Mouse (Mus musculus) T-helper 1 cell (primary cell): ENCODE data around the gene Cdkn3.

Experiments
- in situ Hi-C: fragments of 300-600 bp; cut with MboI, MseI; formaldehyde crosslinking; loops from one replicate; pipeline ENCODE4 v1.15.1; 2025; ENCODE audit warnings: high pct_unique_total_duplicates

Gene Cdkn3

GRCm38 (mm10) chr14:46782187-46782828 is 22.0 kb downstream of the Cdkn3 start:
- in situ Hi-C loops, result loop anchor here (25.0 kb wide), 1 partner anchor 1395 kb away; no protein-coding TSS in a partner anchor

GRCm38 (mm10) chr14:46783327-46783926 is 23.1 kb downstream of the Cdkn3 start:
- in situ Hi-C loops, result loop anchor here (25.0 kb wide), 1 partner anchor 1396 kb away; no protein-coding TSS in a partner anchor

- in situ Hi-C loops, result loop anchor here (25.0 kb wide), 1 partner anchor 1398 kb away; no protein-coding TSS in a partner anchor
These were observed 24.9 kb downstream of the Cdkn3 start for GRCm38 (mm10) chr14:46785247-46785646.

- in situ Hi-C loops, result loop anchor here (25.0 kb wide), 1 partner anchor 1400 kb away; no protein-coding TSS in a partner anchor
These were observed 27.1 kb downstream of the Cdkn3 start for GRCm38 (mm10) chr14:46787454-46787786.

- in situ Hi-C loops, result loop anchor here (25.0 kb wide), 1 partner anchor 1401 kb away; no protein-coding TSS in a partner anchor
These were observed 27.6 kb downstream of the Cdkn3 start, which contains the start of gene Cnih1 for GRCm38 (mm10) chr14:46787787-46788504. Gene Cnih1, minus strand, starts transcription at chr14:46788411.

GRCm38 (mm10) chr14:46788505-46788901 is 28.2 kb downstream of the Cdkn3 start:
- in situ Hi-C loops, result loop anchor here (25.0 kb wide), 1 partner anchor 1401 kb away; no protein-coding TSS in a partner anchor

GRCm38 (mm10) chr14:46790303-46790702 is 30.0 kb downstream of the Cdkn3 start:
- in situ Hi-C loops, result loop anchor here (25.0 kb wide), 1 partner anchor 1403 kb away; no protein-coding TSS in a partner anchor

GRCm38 (mm10) chr14:46790723-46791122 is 30.4 kb downstream of the Cdkn3 start:
- in situ Hi-C loops, result loop anchor here (25.0 kb wide), 1 partner anchor 1403 kb away; no protein-coding TSS in a partner anchor

- in situ Hi-C loops, result loop anchor here (25.0 kb wide), 1 partner anchor 1407 kb away; no protein-coding TSS in a partner anchor
These were observed 33.8 kb downstream of the Cdkn3 start for GRCm38 (mm10) chr14:46794157-46794556.

GRCm38 (mm10) chr14:46800684-46801345 is 40.5 kb downstream of the Cdkn3 start:
- in situ Hi-C loops, result loop anchor here (25.0 kb wide), 1 partner anchor 1611 kb away; no protein-coding TSS in a partner anchor

- in situ Hi-C loops, result loop anchor here (25.0 kb wide), 1 partner anchor 1609 kb away; no protein-coding TSS in a partner anchor
These were observed 42.9 kb downstream of the Cdkn3 start for GRCm38 (mm10) chr14:46803259-46803658.

- in situ Hi-C loops, result loop anchor here (25.0 kb wide), 1 partner anchor 1609 kb away; no protein-coding TSS in a partner anchor
These were observed 43.5 kb downstream of the Cdkn3 start for GRCm38 (mm10) chr14:46803791-46804190.

GRCm38 (mm10) chr14:46806186-46806585 is 45.8 kb downstream of the Cdkn3 start:
- in situ Hi-C loops, result loop anchor here (25.0 kb wide), 1 partner anchor 1606 kb away; no protein-coding TSS in a partner anchor

GRCm38 (mm10) chr14:46807927-46808326 is 47.6 kb downstream of the Cdkn3 start:
- in situ Hi-C loops, result loop anchor here (25.0 kb wide), 1 partner anchor 1604 kb away; no protein-coding TSS in a partner anchor

GRCm38 (mm10) chr14:46815640-46816039 is 55.3 kb downstream of the Cdkn3 start:
- in situ Hi-C loops, result loop anchor here (25.0 kb wide), 1 partner anchor 1597 kb away; no protein-coding TSS in a partner anchor

- in situ Hi-C loops, result loop anchor here (25.0 kb wide), 1 partner anchor 1595 kb away; no protein-coding TSS in a partner anchor
These were observed 56.7 kb downstream of the Cdkn3 start for GRCm38 (mm10) chr14:46816916-46817622.

- in situ Hi-C loops, result loop anchor here (25.0 kb wide), 1 partner anchor 1594 kb away; no protein-coding TSS in a partner anchor
These were observed 58.4 kb downstream of the Cdkn3 start for GRCm38 (mm10) chr14:46818743-46819142.

- in situ Hi-C loops, result loop anchor here (25.0 kb wide), 1 partner anchor 1592 kb away; no protein-coding TSS in a partner anchor
These were observed 59.6 kb downstream of the Cdkn3 start for GRCm38 (mm10) chr14:46819961-46820360.
